Mouse (Mus musculus): Measurements from ENCODE around the gene Cdkl4.
A peak's percentile ranks its signal among the peaks of the same experiment; 100 is the strongest.
"Not testable (repeated sequence)": the region's sequence is repeated elsewhere in the genome, so short reads cannot be mapped to it uniquely, and the experiment has no call there.

Cdkl4 gene

DNA sequence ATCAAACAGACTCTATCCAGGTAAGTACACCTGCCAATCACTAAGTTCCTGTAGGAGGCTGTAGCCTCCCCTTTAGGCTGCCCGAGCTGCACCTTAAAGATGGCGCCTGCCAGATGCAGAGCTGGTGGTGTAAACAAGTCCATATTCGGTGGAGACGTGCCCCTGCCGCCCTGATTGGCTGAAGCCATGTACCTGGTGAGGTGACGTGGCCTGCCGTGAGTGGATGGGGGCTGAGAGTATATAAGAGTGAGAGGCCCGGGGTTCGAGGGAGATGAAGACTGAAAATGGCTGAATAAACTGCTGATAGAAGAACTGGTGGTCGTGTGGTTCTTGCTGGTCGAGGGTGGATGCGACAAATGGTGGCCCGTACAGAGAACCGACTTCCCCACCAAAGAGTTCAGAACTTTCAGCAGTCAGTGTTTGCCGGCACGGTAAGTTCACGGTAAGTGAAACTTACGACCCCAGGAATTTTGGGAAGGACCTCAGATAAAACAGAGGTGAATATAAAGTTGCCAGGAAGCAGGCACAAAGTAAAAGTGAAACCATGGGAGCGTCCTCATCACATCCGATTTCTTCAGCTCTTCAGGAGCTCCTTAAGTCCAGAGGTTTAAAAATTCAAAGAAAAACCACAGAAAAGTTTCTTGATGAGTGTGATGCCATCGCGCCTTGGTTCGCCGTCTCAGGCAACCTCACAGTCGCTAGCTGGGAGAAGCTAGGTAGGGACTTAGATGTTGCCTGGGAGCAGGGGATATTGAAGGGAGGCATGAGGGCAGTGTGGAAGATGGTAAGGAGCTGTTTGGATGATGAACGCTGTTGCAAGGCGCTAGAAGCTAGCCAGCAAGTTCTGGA is 13.6 kb downstream of the Cdkl4 start:
- not testable (repeated sequence) for DNase-seq

DNA sequence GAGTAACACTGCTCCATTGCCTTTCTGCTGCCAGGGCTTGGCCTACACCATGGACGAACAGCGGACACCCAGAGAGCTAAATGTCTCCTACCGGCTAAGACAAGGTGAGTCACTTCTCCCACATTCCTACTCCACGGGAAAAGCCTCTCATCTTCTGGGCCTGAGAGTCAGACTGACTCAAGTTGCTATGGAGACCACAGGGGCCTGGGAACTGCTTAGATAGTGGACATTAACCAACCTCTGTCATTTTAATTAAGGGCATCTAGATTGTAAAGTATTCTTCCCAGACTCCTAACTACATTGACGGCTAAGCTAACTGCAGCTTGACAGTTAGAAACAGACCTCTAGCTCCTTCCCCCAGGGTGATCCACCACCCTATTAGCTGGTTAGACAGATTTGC is 14.8 kb downstream of the Cdkl4 start:
- DNase-seq: no peak

DNA sequence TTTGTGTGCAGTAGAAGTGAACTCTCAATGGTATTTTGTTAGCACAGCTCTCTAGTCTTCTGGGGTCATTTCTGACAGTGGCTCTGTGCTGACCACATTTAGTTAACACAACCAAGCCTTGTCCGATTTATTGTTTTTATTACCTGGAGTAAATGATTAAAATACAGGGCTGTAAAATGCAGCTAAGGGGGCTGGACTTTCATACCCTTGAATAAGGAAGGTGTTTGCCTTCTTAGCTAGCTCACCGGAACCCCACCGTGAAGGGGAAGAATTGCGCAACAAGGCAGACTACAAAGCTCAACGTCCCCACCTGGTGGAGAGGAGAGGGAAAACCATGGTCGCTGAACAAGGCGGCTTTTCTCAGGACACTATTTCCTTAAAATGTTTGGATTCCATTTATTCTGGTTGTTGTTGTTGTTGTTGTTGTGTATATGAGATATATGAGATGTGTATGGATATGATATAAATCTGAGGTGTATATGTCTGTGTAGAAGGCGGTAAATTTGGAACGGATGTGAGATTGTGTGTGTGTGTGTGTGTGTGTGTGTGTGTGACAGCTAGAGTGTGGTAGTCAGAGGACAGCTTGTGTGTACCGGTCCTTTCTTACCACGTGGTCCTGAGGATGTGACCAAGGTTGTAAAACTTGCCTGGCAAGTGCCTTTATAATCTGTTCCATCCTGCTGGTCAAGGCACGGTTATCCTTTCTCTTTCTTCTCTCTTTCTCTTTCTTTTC is 16.8 kb downstream of the Cdkl4 start:
- DNase-seq: peak; percentile 78 to 80

DNA sequence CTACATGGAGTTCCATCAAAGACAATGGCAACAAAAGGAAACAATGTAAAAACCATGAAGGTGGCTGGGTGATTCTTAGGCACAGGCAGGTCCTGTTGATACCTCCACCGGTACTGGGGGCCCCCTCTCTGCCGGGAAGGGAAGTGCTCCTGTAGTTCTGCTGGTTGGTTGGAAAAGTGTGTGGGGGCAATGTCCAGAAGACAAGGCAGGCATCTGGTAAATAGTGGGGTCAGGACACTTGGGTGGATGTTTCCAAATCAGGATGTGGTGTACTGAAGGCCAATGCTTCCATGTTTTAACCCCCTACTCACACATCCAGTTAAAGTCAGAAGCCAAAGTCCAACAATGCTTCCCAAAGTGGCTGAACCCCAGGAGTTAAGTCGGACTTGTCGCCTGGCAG is 17.9 kb downstream of the Cdkl4 start:
- DNase-seq: no peak

DNA sequence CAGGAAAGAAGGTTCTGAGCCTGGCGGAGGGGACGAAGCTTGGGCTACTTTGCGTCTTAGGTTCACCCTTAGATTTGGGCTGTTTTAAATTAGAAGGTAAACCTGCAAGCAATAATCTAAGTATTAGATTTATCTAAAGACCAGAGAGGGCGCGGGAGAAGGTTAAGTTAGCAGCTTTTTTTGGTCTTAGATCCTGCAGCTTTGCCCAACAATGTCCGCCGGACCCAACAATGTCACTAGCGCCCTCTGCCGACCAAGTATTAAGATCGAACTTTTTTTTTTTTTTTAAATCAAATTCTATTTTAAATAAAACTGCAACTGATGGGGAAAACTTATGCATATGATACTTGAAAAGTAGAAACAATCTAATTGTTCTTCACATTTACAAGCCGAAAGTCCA is 18.6 kb downstream of the Cdkl4 start:
- peak; percentile 45 to 55 for DNase-seq

DNA sequence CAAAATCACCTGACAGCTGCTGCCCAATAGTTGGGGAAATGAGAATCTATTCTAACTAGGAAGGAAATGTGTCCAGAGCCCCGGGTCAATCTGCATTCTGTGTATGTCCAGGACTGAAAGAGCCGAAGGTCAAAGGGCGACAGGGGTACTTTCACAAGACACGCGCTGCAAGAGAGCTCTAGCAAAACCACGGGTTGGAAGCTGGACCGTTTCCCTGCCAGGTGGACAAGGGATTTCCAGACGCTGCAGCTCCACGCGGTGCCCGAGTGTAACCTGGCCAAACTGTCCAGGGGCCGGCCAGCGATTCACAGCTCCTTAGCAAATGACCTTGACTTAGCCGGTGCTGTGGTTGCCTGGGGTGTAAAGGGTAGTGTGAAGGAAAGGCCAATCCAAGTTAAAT is 19.0 kb downstream of the Cdkl4 start:
- no peak for DNase-seq

DNA sequence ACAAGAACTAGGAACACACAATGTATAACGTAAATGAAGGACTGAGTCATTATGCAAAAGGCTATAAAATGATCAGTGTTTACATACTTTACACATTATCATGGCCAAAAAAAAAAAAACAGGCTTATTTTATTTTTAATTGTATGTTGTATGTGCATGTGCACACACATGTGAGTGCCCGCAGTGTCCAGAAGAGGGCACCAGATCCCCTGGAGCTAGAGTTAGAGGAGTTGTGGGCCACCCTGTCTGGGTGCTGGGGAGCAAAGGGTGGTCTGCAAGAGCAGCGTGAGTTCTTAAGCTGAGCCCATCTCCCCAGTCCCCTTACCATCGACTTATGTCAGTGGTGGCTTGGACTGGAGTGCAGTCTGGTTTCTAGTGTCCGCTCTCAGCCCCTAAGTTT is 20.2 kb downstream of the Cdkl4 start:
- no peak for DNase-seq

DNA sequence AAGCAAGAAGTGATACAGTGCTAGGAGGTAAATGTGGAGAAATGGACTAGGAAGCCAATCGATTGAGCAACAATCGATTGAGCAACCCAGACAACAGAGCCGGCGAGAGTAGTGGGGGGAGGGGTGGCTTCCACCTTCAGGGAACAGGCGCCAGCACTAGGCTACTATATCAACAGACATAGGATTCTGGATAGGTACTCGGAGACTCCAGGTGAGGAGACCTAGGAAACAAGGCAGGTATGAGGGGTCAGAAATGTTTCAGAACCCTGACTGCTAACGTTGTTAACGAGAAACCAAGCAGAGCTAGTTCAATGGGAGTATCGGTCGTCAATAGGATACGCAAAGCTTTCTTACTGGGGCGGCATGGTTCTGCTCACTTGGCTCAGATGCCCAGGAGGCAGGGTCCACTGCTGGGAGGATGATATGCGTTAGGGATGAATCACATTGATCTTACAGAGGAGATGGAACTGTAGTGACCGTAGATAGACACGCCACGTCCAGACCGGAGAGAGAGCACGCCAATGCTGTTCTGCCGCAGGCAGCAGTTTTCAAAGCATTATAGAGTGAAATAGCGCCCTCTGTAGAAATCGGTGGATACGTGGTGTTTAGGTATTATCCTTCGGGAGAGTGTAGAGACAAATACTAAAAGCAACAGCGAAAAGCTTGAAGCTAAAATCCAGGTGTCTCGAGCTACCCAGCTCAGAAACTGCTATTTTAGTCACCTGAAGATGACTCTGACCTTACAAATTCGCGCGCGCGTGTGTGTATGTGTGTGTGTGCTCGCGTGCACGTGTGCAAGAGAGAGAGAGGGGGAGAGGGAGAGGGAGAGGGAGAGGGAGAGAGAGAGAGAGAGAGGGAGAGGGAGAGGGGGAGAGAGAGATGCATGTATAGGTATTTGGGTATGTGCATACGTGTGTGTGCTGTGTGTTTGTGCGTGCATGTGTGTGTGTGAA is 24.0 kb downstream of the Cdkl4 start:
- peak; percentile 82 to 86 for DNase-seq

DNA sequence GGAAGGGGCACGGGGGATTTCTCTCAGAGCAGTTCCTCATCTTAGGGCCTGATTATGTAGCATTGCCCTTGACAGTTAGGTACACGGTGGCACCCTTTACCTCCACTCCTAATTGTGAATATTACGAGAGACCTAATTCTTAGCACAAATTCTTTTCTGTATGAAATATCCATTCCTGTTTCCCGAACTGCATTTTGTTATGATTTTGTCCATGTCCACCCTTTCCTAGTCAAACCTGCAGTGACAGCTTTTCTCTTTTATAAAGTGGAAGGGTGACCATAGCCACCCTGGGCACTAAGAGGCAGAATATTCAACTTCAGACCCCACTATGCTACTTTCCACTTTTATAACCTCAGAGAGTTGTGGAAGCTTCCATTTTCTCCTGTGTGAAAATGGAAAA is 25.0 kb downstream of the Cdkl4 start:
- no peak for DNase-seq

DNA sequence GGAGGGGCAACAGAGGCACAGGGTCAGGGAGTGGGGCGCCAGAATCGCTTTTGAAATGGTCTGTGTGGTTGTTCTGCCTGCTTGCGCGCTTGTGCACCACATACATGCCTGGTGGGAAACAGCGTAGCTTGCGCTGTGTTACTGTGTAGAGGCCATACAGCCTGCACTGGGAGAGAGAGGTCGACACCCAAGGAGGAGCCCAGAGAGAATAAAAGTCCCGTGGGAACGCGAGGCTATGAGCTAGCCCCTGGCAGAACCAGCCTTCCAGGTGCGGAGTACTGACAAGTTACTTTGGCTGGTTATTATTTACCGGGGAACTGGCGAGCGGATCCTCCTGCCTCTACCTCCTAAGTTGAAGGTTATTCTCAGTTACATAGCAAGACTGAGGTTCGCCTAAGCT is 26.6 kb downstream of the Cdkl4 start:
- DNase-seq: no peak

DNA sequence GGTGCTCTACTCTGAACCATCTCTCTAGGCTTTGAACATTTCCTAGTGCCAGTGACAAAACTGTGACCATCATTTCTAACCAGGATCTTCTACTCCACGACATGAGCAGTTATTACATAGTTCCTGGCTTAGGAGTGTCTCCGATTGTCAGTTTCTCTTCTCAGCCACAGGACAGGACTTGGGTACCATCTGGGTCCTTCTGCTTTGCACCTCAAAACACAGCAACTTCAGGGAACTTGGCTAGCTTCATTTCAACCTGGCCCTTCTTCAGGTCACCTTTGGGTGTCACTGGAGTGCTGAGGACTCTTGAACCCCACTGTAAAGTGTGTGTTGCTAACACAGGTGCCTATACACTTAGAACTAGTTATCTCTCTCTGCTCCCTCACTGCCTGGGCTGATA is 30.8 kb downstream of the Cdkl4 start:
- no peak for DNase-seq

DNA sequence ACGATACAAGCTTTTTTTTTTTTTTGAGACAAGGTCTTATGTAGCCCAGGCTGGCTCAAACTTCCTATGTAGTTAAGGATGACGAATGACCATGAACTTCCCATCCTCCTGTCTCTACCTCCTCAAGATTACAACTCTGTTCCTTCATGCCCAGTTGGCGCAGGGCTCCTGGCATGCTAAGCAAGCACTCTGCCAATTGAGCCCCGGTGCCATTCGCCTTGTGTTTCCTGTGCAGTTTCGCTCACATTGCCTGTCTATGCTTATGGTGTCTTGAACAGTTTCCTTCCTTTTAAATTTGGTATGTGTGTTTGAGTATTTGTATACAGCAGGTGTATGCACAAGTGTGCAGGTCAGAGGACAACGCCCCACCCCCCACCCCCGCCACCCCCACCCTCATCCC is 31.4 kb downstream of the Cdkl4 start:
- no peak for DNase-seq

DNA sequence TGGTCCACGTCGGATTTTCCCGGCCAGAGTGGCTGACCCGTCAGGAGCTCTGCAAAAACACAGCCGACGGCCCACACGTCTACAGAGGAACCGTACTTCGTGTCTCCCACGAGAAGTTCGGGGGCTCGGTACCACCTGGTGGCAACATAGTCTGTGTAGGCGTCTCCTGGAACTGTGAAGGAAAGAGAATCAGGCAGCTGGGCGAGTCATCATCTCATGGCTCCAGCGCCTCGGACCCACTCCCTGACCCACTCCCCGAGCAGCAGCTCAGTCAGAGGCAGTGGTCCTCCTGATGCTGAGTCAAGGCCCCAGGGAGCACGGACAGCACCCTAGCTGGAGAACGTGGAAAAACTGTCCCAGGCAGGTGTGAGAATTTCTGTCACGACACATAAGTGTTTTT is 34.0 kb downstream of the Cdkl4 start:
- no peak for DNase-seq

DNA sequence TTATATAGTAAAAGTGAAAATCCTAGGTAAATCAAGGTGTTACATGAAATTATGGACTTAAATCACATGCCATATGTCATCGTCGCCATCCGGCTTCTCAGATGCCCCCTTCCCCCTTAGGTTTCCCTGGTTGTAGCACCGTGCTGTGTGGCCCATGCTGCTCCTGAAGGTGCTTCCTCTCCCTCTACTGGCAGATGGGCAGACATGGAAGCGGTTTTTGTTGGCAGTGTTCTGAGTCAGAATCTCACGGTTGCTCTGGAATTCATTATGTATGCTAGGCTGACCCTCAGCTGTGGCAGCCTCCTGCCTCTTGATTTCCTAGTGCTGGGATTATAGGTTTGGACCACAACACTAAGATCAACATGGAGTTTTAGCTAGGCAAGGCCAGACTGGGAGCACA is 40.5 kb downstream of the Cdkl4 start:
- no peak for DNase-seq

DNA sequence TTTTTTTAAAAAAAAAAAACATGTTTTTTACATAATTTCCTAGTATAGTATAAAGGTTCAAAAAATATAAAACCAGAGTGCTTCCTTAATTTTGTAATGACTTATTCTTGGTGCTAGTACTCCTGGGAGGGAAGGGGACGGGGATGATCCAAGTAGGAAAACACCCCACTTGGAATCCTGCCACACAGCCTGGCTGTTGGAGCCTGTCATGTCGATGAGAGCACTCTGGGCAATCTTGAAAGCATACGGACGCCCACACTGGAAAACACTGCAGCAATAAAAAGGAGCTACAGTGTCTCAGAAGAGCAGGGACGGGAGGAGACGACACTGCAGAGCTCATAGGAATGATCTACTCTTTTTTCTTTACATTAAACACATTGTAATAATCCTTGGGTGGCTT is 42.0 kb downstream of the Cdkl4 start:
- no peak for DNase-seq

DNA sequence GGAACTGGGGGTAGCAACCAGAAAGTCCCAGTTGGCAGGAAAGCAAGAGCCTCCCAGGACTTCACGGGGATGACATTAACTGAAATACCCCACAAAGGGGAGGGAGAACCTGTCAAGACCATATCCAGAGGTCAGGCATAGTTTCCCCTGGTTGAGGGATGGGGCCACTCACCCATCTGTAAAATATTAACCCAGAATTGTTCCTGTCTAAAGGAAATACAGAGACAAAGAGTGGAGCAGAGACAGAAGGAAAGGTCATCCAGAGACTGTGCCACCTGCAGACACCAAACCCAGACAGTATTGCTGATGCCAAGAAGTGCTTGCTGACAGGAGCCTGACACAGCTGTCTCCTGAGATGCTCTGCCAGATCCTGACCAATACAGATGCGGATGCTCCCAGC is 46.3 kb downstream of the Cdkl4 start:
- not testable (repeated sequence) for DNase-seq

DNA sequence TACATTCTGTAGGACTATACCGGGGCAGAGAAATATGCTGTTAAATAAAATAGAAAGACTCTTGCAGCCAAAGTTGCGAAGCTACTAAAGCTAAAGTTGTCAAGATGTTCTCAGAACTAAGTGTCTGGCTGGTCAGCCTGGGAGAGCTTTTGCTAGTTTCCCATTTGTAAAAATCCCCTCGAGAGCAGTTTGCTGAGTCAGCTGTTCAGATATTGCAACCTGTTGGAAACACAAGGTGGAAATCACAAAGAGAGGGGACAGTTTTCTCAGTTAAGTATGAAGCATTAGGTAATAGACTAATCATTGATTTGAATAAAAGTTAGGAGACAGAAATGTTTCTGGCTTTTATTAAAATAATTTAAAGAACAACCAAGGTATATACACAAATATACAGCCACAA is 54.4 kb downstream of the Cdkl4 start:
- DNase-seq: no peak

DNA sequence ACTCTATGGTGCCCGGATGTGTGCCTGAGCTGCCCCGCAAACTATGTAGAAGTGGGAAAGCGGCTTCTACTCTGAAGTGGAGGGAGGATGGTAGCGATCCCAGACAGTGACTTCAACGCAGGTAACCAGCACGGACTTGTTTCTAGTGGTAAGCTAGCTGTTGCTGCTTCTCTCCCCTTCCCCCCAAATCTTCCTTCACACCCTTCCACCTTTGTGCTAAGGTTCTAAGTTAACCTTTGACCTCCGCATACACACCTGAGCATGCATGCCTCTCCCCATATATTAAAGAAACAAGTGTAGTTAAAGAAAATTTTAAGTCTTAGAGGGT is 55.4 kb downstream of the Cdkl4 start:
- DNase-seq: no peak

DNA sequence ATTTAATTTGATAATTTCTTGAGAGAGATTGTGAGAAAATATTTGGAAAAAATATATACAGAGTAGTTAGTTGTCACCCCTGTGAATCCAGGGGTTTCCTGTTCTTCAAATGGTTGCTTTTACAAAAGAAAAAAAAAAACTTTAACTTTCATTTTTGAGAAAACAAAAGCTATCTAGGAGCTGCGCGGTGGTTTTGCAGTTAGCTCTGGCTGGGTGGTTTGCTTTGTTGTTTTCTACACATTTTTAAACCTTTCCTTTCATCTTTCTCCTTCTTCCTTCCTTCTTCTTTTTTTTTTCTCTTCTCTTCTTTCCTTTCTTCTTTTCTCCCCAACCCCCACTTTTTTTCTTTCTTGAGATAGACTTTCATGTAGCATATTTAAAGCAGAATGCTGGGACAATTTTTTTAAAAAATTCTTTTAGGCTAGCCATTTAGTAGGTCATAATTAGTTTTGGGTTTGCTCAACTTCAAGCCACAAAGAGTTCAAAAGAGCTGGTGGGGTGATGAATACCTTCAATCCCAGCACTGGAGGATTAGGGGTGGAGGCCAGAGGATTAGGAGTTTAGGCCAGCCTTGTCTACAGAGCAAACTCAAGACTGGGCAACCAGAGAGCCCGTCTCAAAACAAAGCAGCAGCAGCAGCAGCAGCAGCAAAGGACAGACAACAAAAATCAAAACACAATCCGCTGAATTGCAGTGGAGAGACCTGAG is 55.9 kb downstream of the Cdkl4 start:
- no peak for DNase-seq

DNA sequence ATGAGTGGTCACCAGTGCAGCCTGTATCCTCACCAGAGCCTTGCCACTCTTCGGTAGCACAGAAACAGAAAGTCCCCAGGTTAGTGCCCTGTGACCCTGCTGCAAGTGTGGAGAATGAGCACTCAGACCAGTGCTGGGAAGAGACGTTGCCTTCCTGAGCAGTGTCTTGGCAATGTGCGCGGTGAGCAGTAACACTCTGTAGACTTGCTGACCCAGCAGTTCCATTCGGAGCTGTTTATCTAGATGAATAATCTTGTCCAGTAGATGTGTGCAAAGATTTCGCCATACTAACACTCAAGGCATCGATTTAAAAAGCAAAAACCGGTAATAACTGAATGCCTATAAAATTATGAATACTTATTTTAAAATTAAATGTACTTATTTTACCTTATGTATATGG is 57.1 kb downstream of the Cdkl4 start:
- no peak for DNase-seq

DNA sequence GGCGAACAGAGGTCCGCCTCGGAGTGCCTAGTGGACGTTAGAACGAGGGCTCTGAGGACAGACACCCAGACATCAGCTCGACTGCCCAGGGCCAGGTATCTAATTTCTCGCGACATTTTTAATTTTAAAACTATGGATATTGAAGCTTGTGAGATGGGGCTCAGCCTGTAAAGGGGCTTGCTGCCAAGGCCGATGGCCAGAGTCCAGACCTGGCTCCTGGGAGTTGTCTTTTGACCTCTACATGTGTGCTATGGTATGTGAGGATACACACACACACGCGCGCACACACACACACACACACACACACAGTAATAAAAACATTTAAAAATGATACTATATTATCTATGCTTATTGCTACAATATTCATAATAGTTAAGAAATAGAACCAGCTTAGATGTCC is 58.8 kb downstream of the Cdkl4 start:
- DNase-seq: no peak

DNA sequence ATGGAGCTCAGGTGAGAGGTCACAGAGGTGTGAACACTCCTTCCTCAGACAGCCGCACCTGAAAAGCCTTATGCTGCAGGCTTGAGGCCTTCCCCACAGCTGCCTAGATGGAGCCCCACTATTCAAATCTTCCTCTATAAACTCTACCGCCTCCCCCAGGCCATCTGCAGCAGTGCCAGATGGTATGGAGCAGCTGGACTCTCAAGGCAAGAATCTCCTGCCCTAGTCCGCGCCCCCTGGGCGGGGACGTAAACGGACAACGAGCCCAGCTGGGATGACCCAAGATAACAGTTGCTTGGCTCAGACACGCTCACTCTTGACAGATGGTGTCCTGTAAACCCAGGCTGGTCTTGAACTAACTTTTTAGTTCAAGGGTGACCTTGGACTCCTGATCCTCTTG is 60.4 kb downstream of the Cdkl4 start:
- no peak for DNase-seq

DNA sequence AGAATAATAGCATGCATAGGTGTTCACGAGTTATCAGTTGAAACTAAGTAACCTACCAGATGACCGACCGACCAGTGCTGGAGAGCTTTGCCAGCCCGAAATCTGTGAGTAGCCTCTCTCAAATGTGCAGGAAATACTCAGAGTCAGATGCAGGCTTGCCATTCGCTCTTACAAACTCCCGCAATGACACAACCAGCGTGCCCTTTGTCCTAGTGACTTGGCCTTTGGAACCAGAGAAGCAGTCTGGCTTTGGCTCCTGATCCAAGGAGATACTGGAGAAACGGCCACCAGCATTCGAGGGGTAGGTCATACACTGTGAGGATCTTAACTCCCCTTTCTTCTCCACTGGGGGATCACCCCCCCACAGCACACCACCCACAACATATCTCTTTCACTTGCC is 61.7 kb downstream of the Cdkl4 start:
- DNase-seq: no peak

Measured in cerebellum, postnatal 36 days (tissue).